Mouse (Mus musculus) CH12F3 (cell line): ENCODE results near the gene Hist1h2bc.

ENCODE experiments used
- in situ Hi-C: fragments of 300-500 bp; cut with MboI; formaldehyde crosslinking; loops from 2 replicates; pipeline ENCODE4 v1.14.3; 2020; ENCODE audit warnings: low sequenced_read_pairs

The Hist1h2bc gene

DNA sequence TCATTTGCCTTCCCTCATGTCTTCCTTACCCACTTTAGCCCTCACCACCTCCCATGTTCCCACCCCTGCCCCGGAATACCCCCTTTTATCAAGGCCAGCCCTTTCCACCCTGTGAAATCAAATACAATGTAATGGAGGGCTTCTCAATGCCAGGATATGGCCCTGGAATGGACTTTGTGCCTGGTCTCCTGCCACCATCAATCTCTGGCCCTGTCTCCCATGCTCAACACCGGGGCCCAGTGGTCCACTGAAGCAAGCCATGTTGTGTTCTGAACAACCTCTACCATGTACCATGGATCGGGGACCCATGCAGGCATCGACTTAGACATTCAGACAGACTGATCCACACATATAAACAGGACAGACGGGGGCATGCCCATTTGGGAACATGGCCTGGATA, 45.7 kb downstream of the Hist1h2bc start:
- in situ Hi-C loops: no loop called here

DNA sequence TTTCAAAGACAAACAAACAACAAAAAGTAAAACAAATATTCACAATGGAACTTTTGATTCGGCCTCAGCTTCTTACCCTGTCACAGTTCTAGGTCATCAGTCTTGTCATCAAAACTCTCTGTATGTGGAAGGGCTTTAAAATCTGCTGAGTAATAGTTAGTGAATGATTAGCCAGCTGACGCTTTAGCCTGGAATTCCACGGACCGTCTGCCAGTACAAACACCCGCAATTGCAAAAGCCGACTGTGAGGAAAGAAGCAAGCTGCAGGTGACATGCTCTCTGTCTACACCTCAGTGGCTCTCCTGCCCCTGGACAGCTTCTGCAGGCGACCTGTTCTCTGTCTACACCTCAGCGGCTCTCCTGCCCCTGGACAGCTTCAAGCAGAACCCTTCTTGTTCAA, 46.5 kb downstream of the Hist1h2bc start:
- in situ Hi-C loops: no loop called here

DNA sequence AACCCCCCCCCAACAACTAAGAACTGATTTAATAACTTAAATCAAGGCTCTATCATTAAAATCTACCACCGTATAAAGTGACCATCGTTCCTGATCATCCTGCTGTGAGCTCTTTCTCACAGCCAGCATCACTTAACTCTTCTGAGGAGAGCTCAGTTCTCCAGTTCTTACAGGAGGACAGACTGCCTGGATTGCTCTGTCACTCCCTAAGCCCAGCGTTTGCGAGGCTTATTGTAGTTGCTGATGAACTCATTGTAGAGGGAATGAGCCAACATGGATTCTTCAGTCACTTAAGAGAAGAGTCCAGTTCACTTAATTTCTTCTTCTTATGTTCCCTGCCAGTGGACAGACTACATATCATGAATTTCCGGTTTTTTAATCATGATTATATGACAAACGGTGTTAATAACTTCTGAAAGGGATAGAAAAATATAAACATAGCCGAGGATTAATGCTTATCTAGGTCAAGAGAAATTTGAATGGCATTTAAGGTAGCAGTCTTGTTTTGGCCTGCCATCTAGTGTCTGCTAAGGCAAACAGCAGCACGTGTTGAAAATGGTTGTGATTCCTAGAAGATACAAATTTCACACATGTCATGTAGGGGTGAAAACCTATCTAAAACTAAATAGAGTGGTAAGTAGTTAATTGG, 48.3 kb downstream of the Hist1h2bc start:
- in situ Hi-C loops: no loop called here

DNA sequence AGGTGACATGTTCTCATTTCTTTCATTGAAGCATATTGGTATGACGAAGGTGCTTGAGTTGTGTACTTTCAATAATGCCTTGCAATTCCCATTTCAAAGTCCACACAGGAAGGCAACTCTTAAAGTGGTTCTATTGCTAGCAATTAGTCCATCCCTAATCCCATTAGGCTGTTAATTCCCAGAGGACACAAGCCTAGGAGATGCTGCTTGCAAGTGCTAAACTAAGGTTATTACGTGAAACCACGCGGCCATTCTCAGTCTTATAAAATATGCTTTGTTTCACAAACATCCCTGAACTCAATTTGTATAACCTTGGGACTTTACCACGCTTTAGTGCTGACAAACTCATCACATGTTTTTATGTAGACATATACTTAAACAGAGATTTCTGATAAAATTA, 53.1 kb downstream of the Hist1h2bc start:
- in situ Hi-C loops: no loop called here

DNA sequence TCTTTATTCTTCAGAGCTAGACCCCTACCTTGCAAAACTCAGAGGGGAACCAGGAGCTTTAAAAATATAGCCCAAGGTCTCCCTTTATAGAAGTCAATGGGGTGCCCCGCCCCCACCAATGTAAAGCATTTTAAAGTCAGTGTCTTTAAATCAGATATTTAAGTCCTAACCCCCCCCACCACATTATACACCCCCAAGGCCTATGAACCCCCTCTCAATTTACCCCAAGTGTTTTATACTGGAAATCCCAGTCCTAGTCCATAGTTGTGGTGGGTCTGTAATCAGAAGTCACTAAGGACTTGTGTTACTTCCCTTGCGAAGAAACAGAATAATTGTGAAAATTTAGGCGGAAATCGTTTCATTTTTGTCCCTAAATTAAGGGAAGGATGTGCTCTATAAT, 54.0 kb downstream of the Hist1h2bc start:
- in situ Hi-C loops: no loop called here

DNA sequence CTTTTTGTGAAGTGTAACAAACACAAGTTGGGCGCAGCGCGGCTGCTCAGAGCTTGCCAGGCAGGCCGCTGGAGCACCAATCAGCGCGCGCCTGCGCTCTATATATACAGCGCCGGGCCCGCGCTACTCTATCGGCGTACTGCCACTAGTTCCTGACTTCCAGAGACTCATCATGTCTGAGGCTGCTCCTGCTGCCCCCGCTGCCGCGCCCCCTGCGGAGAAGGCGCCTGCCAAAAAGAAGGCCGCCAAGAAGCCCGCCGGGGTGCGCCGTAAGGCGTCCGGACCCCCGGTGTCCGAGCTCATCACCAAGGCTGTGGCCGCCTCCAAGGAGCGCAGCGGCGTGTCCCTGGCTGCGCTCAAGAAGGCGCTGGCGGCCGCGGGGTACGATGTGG, 54.7 kb downstream of the Hist1h2bc start, which contains the start of gene Hist1h1c:
Hist1h1c (plus strand) TSS at position 132 of the 392 bp plus-strand sequence.
- in situ Hi-C loops: no loop called here

DNA sequence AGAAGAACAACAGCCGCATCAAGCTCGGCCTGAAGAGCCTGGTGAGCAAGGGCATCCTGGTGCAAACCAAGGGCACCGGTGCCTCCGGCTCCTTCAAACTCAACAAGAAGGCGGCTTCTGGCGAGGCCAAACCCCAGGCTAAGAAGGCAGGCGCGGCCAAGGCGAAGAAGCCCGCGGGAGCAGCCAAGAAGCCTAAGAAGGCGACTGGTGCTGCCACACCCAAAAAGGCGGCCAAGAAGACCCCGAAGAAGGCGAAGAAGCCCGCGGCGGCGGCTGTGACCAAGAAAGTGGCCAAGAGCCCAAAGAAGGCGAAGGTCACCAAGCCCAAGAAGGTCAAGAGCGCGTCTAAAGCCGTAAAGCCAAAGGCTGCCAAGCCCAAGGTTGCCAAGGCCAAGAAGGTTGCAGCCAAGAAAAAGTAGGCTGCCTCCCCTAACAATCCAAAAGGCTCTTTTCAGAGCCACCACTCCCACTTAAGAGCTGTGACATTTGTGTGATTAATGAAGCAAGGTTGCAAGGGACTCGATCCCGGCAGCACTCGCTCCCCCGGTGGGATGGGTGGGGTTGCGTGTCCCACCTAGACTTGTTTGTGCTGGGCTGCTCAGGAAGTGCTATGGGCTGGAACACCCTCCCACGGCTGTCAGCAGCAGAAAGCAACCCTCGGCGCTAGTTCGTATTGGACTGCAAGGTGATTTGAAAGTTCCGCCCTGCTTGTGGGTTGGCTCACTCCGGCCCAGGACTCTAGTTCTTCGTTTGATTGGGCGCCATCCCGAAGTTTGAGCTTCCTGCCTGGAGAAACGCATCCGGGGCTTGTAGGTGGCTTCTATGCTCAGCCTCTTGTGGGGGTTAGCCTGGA, 55.3 kb downstream of the Hist1h2bc start:
- in situ Hi-C loops: no loop called here

DNA sequence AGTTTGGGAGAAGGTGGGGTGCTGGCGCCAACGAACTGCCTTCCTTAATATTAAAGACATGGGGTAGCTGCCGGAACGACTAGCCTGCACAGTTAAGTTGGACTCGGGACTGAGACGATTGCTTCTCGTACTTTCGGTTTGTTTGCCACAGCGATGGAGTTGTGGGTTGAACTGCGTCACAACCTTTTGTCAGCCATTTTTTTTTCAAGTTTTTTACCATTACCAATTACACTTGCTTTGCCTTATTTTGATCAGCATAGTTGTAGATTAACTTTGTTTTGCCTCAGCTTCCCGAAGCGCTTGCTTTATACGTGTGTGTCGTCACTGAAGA, 55.9 kb downstream of the Hist1h2bc start:
- in situ Hi-C loops: no loop called here

DNA sequence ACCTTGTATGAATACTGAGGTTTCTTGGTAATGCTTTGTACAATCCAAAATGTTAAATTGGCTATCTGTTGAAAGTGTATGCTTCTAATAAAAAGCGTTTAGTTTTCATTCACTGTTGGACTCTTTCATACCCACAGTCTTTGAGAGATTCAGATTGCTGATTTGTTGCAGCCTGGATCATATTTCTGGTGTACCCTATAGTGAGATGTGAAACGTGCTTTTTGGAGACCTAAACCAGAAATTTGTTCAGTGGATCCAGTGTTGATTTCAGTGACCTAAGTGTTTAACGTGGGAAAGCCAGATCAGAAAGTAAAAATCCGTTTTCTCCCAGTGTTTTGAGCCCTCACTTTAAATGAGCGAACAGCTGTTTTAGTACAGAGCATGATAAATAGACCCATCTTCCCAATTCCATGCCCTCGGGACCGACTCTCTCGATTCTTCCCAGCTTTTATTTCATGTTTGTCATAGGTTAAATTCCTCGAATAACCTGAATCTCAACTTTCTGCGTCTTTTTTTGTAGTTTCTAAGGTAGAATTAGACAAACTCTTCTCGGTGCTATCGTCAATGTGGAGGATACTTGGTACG, 56.3 kb downstream of the Hist1h2bc start:
- in situ Hi-C loops: no loop called here

DNA sequence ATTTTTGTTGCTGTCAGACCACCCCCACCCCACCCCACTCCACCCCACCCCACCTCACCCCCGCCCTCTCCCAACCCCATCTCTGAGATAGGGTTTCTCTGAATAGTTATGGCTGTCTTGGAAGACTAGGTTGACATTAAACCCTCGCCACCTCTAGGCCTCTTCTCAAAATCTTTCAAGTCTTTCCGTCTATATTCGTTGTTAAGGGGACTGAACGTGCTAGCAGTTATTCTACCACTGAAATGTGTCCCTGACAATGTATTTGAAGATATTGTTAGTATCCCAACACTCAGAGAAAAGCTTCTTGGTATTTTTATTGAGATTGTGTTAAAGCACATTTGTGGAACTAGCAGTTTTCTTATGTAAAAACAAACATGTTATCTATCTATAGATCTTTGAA, 56.9 kb downstream of the Hist1h2bc start:
- in situ Hi-C loops: no loop called here

DNA sequence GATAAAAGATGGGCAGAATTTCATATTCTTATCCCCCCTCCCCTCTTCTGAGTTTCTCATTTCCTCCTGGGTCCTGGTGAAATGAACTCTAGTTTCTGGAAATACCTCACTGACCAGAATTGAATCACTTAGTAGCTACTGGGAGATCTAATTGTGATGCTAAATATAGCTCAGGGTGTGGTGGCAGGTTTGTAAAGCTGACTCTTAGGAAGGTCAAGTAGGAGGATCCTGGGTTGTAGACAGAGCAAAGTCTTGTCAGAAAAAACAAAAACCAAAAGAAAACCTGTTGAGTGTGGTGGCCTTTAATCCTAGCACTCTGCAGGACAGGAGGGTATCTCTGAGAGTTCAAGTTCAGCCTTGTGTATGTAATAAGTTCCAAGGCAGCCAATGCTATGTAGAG, 58.0 kb downstream of the Hist1h2bc start:
- in situ Hi-C loops: no loop called here
